Mouse (Mus musculus): Measurements from ENCODE around the gene Idnk.

Idnk gene

GRCm38 (mm10) chr13:58191516-58191915 is 34.1 kb downstream of the Idnk start:
- in situ Hi-C loops (cut with MboI, MseI) = no loop called here

- in situ Hi-C loops (cut with MboI, MseI) = no loop called here
These were observed 34.7 kb downstream of the Idnk start for GRCm38 (mm10) chr13:58192146-58192545.

- in situ Hi-C loops (cut with MboI, MseI) = no loop called here
These were observed 35.8 kb downstream of the Idnk start for GRCm38 (mm10) chr13:58193221-58193620.

GRCm38 (mm10) chr13:58194908-58195307 is 37.5 kb downstream of the Idnk start:
- in situ Hi-C loops (cut with MboI, MseI) = no loop called here

- in situ Hi-C loops (cut with MboI, MseI) = no loop called here
These were observed 39.8 kb downstream of the Idnk start for GRCm38 (mm10) chr13:58197211-58197610.

- in situ Hi-C loops (cut with MboI, MseI) = no loop called here
These were observed 40.7 kb downstream of the Idnk start for GRCm38 (mm10) chr13:58197981-58198640.

GRCm38 (mm10) chr13:58201343-58201742 is 43.9 kb downstream of the Idnk start:
- in situ Hi-C loops (cut with MboI, MseI) = no loop called here

- in situ Hi-C loops (cut with MboI, MseI) = no loop called here
These were observed 44.5 kb downstream of the Idnk start for GRCm38 (mm10) chr13:58201908-58202307.

GRCm38 (mm10) chr13:58202903-58203302 is 45.5 kb downstream of the Idnk start:
- in situ Hi-C loops (cut with MboI, MseI) = no loop called here

- in situ Hi-C loops (cut with MboI, MseI) = no loop called here
These were observed 46.8 kb downstream of the Idnk start for GRCm38 (mm10) chr13:58204202-58204601.

GRCm38 (mm10) chr13:58204986-58205385 is 47.5 kb downstream of the Idnk start:
- in situ Hi-C loops (cut with MboI, MseI) = no loop called here

- in situ Hi-C loops (cut with MboI, MseI) = no loop called here
These were observed 48.6 kb downstream of the Idnk start for GRCm38 (mm10) chr13:58206084-58206483.

- in situ Hi-C loops (cut with MboI, MseI) = no loop called here
These were observed 53.0 kb downstream of the Idnk start for GRCm38 (mm10) chr13:58210441-58210840.

GRCm38 (mm10) chr13:58212530-58212929 is 55.1 kb downstream of the Idnk start:
- in situ Hi-C loops (cut with MboI, MseI) = no loop called here

- in situ Hi-C loops (cut with MboI, MseI) = no loop called here
These were observed 56.4 kb downstream of the Idnk start for GRCm38 (mm10) chr13:58213801-58214200.

Data from T-helper 17 cell (primary cell).